Mouse (Mus musculus) MEL (cell line): Measurements from ENCODE around the gene Tmem214. TPM values are rescaled to one million over a fixed set of nuclear protein-coding genes. Genes with fewer than 3 reads are reported as not detected.

Source experiments
- DNase-seq: peaks from one replicate; pipeline ENCODE4 v3.0.0; 2011; ENCODE audit warnings: low read depth, low spot score
- H3K27ac ChIP-seq: 2 replicates; pipeline ENCODE4 v1.5.1; 2012; ENCODE audit warnings: low read depth, mild to moderate bottlenecking, control low read depth, low read length, moderate library complexity; ENCODE audit not compliant: control insufficient read depth
- H3K27me3 ChIP-seq, 2 experiments: fragments of 150-350 bp in 1 of 2; sonication (generic) in 1 of 2; 2 replicates each; pipeline ENCODE4 v1.6.1; 2012; ENCODE audit warnings: low read length in 2 of 2, mild to moderate bottlenecking in 2 of 2, improper control_type of control experiment in 1 of 2, moderate library complexity in 1 of 2; ENCODE audit not compliant: insufficient read depth in 2 of 2, control insufficient read depth in 1 of 2
- H3K36me3 ChIP-seq, 2 experiments: 2 replicates each; pipeline ENCODE4 v1.6.1; 2012 to 2014; ENCODE audit warnings: low read length in 2 of 2, improper control_type of control experiment in 1 of 2, inconsistent platforms in 1 of 2, mild to moderate bottlenecking in 1 of 2; ENCODE audit not compliant: insufficient read depth in 2 of 2, control insufficient read depth in 1 of 2
- H3K4me1 ChIP-seq, 2 experiments: fragments of 150-350 bp in 1 of 2; sonication (generic) in 1 of 2; 2 replicates each; pipeline ENCODE4 v1.6.1; 2012; ENCODE audit warnings: low read length in 2 of 2, improper control_type of control experiment in 1 of 2, mild to moderate bottlenecking in 1 of 2; ENCODE audit not compliant: insufficient read depth in 2 of 2, control insufficient read depth in 1 of 2
- H3K4me3 ChIP-seq, 2 experiments: fragments of 150-350 bp in 1 of 2; sonication (generic) in 1 of 2; 2 replicates each; pipeline ENCODE4 v1.5.1; 2012; ENCODE audit warnings: low read depth in 2 of 2, low read length in 2 of 2, mild to moderate bottlenecking in 2 of 2, moderate library complexity in 2 of 2, control low read depth in 1 of 2, improper control_type of control experiment in 1 of 2; ENCODE audit not compliant: control insufficient read depth in 1 of 2, insufficient read depth in 1 of 2
- H3K79me2 ChIP-seq: 2 replicates; pipeline ENCODE4 v1.6.1; 2012; ENCODE audit warnings: mild to moderate bottlenecking, low read length, moderate library complexity; ENCODE audit not compliant: control insufficient read depth, poor library complexity, insufficient read depth
- H3K9ac ChIP-seq: 2 replicates; pipeline ENCODE4 v1.6.1; 2012; ENCODE audit warnings: low read depth, mild to moderate bottlenecking, control low read depth, low read length, moderate library complexity; ENCODE audit not compliant: control insufficient read depth, poor library complexity, severe bottlenecking
- H3K9me3 ChIP-seq: fragments of 150-350 bp; sonication (generic); replicated peaks from 2 replicates; pipeline ENCODE4 v1.6.1; 2012; ENCODE audit warnings: mild to moderate bottlenecking, low read length, improper control_type of control experiment, moderate library complexity; ENCODE audit not compliant: insufficient read depth
- BHLHE40 ChIP-seq: IDR thresholded peaks from 2 replicates; pipeline ENCODE4 v1.6.1; 2012; ENCODE audit warnings: low read depth, mild to moderate bottlenecking, inconsistent platforms, low read length, improper control_type of control experiment, borderline replicate concordance
- CHD1 ChIP-seq: IDR thresholded peaks from 2 replicates; pipeline ENCODE4 v1.6.1; 2012; ENCODE audit warnings: low read depth, mild to moderate bottlenecking, inconsistent platforms, low read length, improper control_type of control experiment
- CHD2 ChIP-seq: IDR thresholded peaks from 2 replicates; pipeline ENCODE4 v1.6.1; 2011; ENCODE audit warnings: low read length, improper control_type of control experiment
- CTCF ChIP-seq, 3 experiments: IDR thresholded peaks in 2 of 3; conservative IDR thresholded peaks in 1 of 3; 2 replicates each; pipeline ENCODE4 v1.5.1; 2011 to 2012; ENCODE audit warnings: low read length in 3 of 3, low read depth in 2 of 3, mild to moderate bottlenecking in 2 of 3, improper control_type of control experiment in 1 of 3, inconsistent platforms in 1 of 3, mixed read lengths in 1 of 3, moderate library complexity in 1 of 3; ENCODE audit not compliant: control insufficient read depth in 1 of 3, insufficient read depth in 1 of 3, poor library complexity in 1 of 3, severe bottlenecking in 1 of 3
- E2F4 ChIP-seq: IDR thresholded peaks from 2 replicates; pipeline ENCODE4 v1.6.1; 2011; ENCODE audit warnings: low read depth, low read length, improper control_type of control experiment, borderline replicate concordance
- ELF1 ChIP-seq: IDR thresholded peaks from 2 replicates; pipeline ENCODE4 v1.6.1; 2014; ENCODE audit warnings: low read depth, mild to moderate bottlenecking, inconsistent platforms, low read length, improper control_type of control experiment, moderate library complexity
- EP300 ChIP-seq, 2 experiments: IDR thresholded peaks; 2 replicates each; pipeline ENCODE4 v1.6.1; 2011; ENCODE audit warnings: improper control_type of control experiment in 2 of 2, low read length in 2 of 2, low read depth in 1 of 2, mild to moderate bottlenecking in 1 of 2
- ETS1 ChIP-seq: IDR thresholded peaks from 2 replicates; pipeline ENCODE4 v1.6.1; 2012; ENCODE audit warnings: low read depth, mild to moderate bottlenecking, inconsistent platforms, low read length, improper control_type of control experiment, moderate library complexity
- GABPA ChIP-seq: IDR thresholded peaks from 2 replicates; pipeline ENCODE4 v1.6.1; 2012; ENCODE audit warnings: low read depth, mild to moderate bottlenecking, inconsistent platforms, low read length, improper control_type of control experiment, moderate library complexity
- GATA1 ChIP-seq: IDR thresholded peaks from 2 replicates; pipeline ENCODE4 v1.6.1; 2011; ENCODE audit warnings: low read depth, low read length, improper control_type of control experiment
- HCFC1 ChIP-seq: IDR thresholded peaks from 2 replicates; pipeline ENCODE4 v1.6.1; 2012; ENCODE audit warnings: low read depth, mild to moderate bottlenecking, inconsistent platforms, low read length, improper control_type of control experiment, moderate library complexity
- JUND ChIP-seq: IDR thresholded peaks from 2 replicates; pipeline ENCODE4 v1.6.1; 2011; ENCODE audit warnings: low read depth, mild to moderate bottlenecking, improper control_type of control experiment, low read length
- KAT2A ChIP-seq: conservative IDR thresholded peaks from 2 replicates; pipeline ENCODE4 v1.6.1; 2012; ENCODE audit warnings: low read depth, low read length, improper control_type of control experiment, inconsistent platforms
- MAFK ChIP-seq: IDR thresholded peaks from 2 replicates; pipeline ENCODE4 v1.6.1; 2011; ENCODE audit warnings: low read depth, mild to moderate bottlenecking, low read length, improper control_type of control experiment, borderline replicate concordance
- MAX ChIP-seq: IDR thresholded peaks from 2 replicates; pipeline ENCODE4 v1.6.1; 2011; ENCODE audit warnings: low read length, improper control_type of control experiment
- MAZ ChIP-seq: IDR thresholded peaks from 2 replicates; pipeline ENCODE4 v1.6.1; 2012; ENCODE audit warnings: low read depth, mild to moderate bottlenecking, inconsistent platforms, low read length, improper control_type of control experiment
- MEF2A ChIP-seq: IDR thresholded peaks from 2 replicates; pipeline ENCODE4 v1.6.1; 2014; ENCODE audit warnings: low read depth, mild to moderate bottlenecking, inconsistent platforms, low read length, improper control_type of control experiment; ENCODE audit not compliant: poor library complexity, insufficient replicate concordance, severe bottlenecking; ENCODE audit errors: extremely low read depth
- MXI1 ChIP-seq: IDR thresholded peaks from 2 replicates; pipeline ENCODE4 v1.6.1; 2011; ENCODE audit warnings: mild to moderate bottlenecking, low read depth, low read length, improper control_type of control experiment
- MYB ChIP-seq: IDR thresholded peaks from 2 replicates; pipeline ENCODE4 v1.6.1; 2011; ENCODE audit warnings: mild to moderate bottlenecking, low read depth, low read length, improper control_type of control experiment
- MYC ChIP-seq: IDR thresholded peaks from 2 replicates; pipeline ENCODE4 v1.6.1; 2011; ENCODE audit warnings: low read depth, mild to moderate bottlenecking, low read length, improper control_type of control experiment, moderate library complexity
- NELFE ChIP-seq: IDR thresholded peaks from 2 replicates; pipeline ENCODE4 v1.6.1; 2011; ENCODE audit warnings: low read depth, low read length, improper control_type of control experiment
- NRF1 ChIP-seq: IDR thresholded peaks from 2 replicates; pipeline ENCODE4 v1.6.1; 2014; ENCODE audit warnings: low read depth, mild to moderate bottlenecking, inconsistent platforms, low read length, improper control_type of control experiment, moderate library complexity; ENCODE audit not compliant: poor library complexity, insufficient read depth, severe bottlenecking
- POLR2A ChIP-seq, 2 experiments: IDR thresholded peaks; 2 replicates each; pipeline ENCODE4 v1.6.1; 2011 to 2012; ENCODE audit warnings: low read length in 2 of 2, mild to moderate bottlenecking in 2 of 2, control low read depth in 1 of 2, improper control_type of control experiment in 1 of 2, low read depth in 1 of 2, moderate library complexity in 1 of 2; ENCODE audit not compliant: control insufficient read depth in 1 of 2, insufficient read depth in 1 of 2, poor library complexity in 1 of 2
- POLR2AphosphoS2 ChIP-seq: IDR thresholded peaks from 2 replicates; pipeline ENCODE4 v1.6.1; 2011; ENCODE audit warnings: low read length, improper control_type of control experiment
- POLR2AphosphoS5 ChIP-seq: IDR thresholded peaks from 2 replicates; pipeline ENCODE4 v1.6.1; 2012; ENCODE audit warnings: low read depth, borderline replicate concordance, mild to moderate bottlenecking, inconsistent platforms, low read length, moderate library complexity, mixed read lengths
- RAD21 ChIP-seq: IDR thresholded peaks from 2 replicates; pipeline ENCODE4 v1.6.1; 2011; ENCODE audit warnings: mild to moderate bottlenecking, low read depth, low read length, improper control_type of control experiment
- RCOR1 ChIP-seq: IDR thresholded peaks from 2 replicates; pipeline ENCODE4 v1.6.1; 2012; ENCODE audit warnings: low read depth, mild to moderate bottlenecking, inconsistent platforms, low read length, improper control_type of control experiment
- SIN3A ChIP-seq: IDR thresholded peaks from 2 replicates; pipeline ENCODE4 v1.6.1; 2012; ENCODE audit warnings: low read length, improper control_type of control experiment, inconsistent platforms
- SMC3 ChIP-seq: IDR thresholded peaks from 2 replicates; pipeline ENCODE4 v1.6.1; 2011; ENCODE audit warnings: low read depth, low read length, improper control_type of control experiment
- TAL1 ChIP-seq: IDR thresholded peaks from 2 replicates; pipeline ENCODE4 v1.6.1; 2012; ENCODE audit warnings: mild to moderate bottlenecking, inconsistent platforms, low read length, moderate library complexity, mixed read lengths
- TBP ChIP-seq: IDR thresholded peaks from 2 replicates; pipeline ENCODE4 v1.8.0; 2011; ENCODE audit warnings: low read depth, low read length, improper control_type of control experiment
- UBTF ChIP-seq: IDR thresholded peaks from 2 replicates; pipeline ENCODE4 v1.6.1; 2012; ENCODE audit warnings: low read depth, mild to moderate bottlenecking, inconsistent platforms, low read length, improper control_type of control experiment, moderate library complexity, borderline replicate concordance; ENCODE audit not compliant: insufficient read depth
- USF1 ChIP-seq: IDR thresholded peaks from 2 replicates; pipeline ENCODE4 v1.6.1; 2014; ENCODE audit warnings: low read depth, mild to moderate bottlenecking, inconsistent platforms, low read length, improper control_type of control experiment, moderate library complexity
- USF2 ChIP-seq, 2 experiments: IDR thresholded peaks; 2 replicates each; pipeline ENCODE4 v1.6.1; 2011 to 2012; ENCODE audit warnings: improper control_type of control experiment in 2 of 2, low read length in 2 of 2, borderline replicate concordance in 1 of 2, inconsistent platforms in 1 of 2, low read depth in 1 of 2, mild to moderate bottlenecking in 1 of 2; ENCODE audit not compliant: insufficient read depth in 1 of 2
- ZC3H11A ChIP-seq: IDR thresholded peaks from 2 replicates; pipeline ENCODE4 v1.6.1; 2012; ENCODE audit warnings: low read depth, mild to moderate bottlenecking, inconsistent platforms, low read length, improper control_type of control experiment
- ZKSCAN1 ChIP-seq: IDR thresholded peaks from 2 replicates; pipeline ENCODE4 v1.6.1; 2012; ENCODE audit warnings: low read depth, mild to moderate bottlenecking, inconsistent platforms, low read length, improper control_type of control experiment, moderate library complexity
- ZMIZ1 ChIP-seq: IDR thresholded peaks from 2 replicates; pipeline ENCODE4 v1.6.1; 2012; ENCODE audit warnings: low read depth, mild to moderate bottlenecking, inconsistent platforms, low read length, improper control_type of control experiment, moderate library complexity
- polyA plus RNA-seq, 2 experiments: library from polyadenylated mRNA; stranded (reverse) in 1 of 2; unstranded in 1 of 2; fragments of >175 nt in 1 of 2; fragments of >200 nt in 1 of 2; gene quantifications; 2 replicates each; pipeline versions ENCODE4 v1.2.1 to v1.2.4; 2012; ENCODE audit warnings: low replicate concordance in 2 of 2, low read depth in 1 of 2; ENCODE audit not compliant: insufficient read length in 2 of 2, insufficient read depth in 1 of 2, missing spikeins in 1 of 2
- total RNA-seq: library from RNA; depleted of rRNA; stranded (reverse); fragments of 300-350 nt; gene quantifications from 2 replicates; pipeline ENCODE4 v1.2.3, GENCODE M21; 2012

Tmem214 gene
- total and polyA plus RNA-seq, 3 experiments: 50.5 to 170 (median 101) TPM

DNA sequence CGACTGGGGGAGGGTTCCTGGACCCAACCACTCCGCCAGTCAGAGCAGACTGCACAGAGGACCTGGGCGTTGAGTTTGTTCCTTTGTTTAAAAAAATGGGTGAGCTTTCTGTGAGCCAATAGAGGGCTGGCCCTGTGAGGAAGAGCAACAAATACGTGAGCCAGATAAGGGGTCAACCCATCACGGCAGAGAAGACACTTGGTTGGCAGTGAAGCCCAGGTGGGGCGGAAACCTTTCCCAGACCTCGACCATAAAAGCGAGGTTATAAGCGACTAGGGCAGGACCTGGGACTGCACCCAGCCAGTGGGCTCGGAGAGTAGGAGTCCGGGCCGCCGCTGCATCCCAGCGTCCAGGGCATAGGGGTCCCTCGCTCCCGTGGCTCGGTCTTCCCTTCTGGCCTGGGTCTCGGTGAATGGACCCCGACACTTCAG lies 19.5 kb downstream of the Tmem214 start:
- H3K9ac ChIP-seq: peak overlapping the region; percentile 66
- H3K36me3 ChIP-seq: peaks cover 0 to 12% of the 10 kb centered on the region in 2 experiments; a peak in 1 of 4 replicates
- peak overlapping the region; percentile 50 to 72 for H3K4me3 ChIP-seq
- peaks cover 5% of the 10 kb centered on the region; the same call in 1 of the 2 replicates for H3K79me2 ChIP-seq
- DNase-seq: peak; percentile 99
- no peaks in the 10 kb centered on the region for H3K9me3 ChIP-seq
- H3K27me3 ChIP-seq: no peaks in the 10 kb centered on the region
- peaks cover 0 to 10% of the 10 kb centered on the region in 2 experiments; a peak in 2 of 4 replicates for H3K4me1 ChIP-seq
- peak overlapping the region; percentile 60 for H3K27ac ChIP-seq
- TF ChIP-seq TAL1: no peak
- no peak; the same call in 1 of the 2 replicates for TF ChIP-seq POLR2AphosphoS2
- TF ChIP-seq SMC3: no peak
- TF ChIP-seq MYC: no peak
- TF ChIP-seq NRF1: no peak
- peak; percentile 18; the same call in 1 of the 2 replicates for TF ChIP-seq ETS1
- 0 out of 2 replicates have a peak, but pooled peaks have one; percentile 11 for TF ChIP-seq MAZ
- no peak for TF ChIP-seq CHD1
- no peak for TF ChIP-seq E2F4
- peak; percentile 96 to 99 for TF ChIP-seq POLR2A (IDR thresholded peaks at IDR 0.05; ENCODE audit: control insufficient read depth in 1 of 2, insufficient read depth in 1 of 2, low read depth in 1 of 2, low read length in 2 of 2, poor library complexity in 1 of 2)
- TF ChIP-seq HCFC1: peak; percentile 66; the same call in 1 of the 2 replicates
- TF ChIP-seq MXI1: no peak; the same call in none of the 2 replicates
- TF ChIP-seq UBTF: no peak
- TF ChIP-seq MAX: no peak; the same call in 1 of the 2 replicates
- TF ChIP-seq ZMIZ1: peak; percentile 99
- 0 out of 2 replicates have a peak, but pooled peaks have one; percentile 9 for TF ChIP-seq USF1
- TF ChIP-seq MYB: no peak
- TF ChIP-seq GABPA: no peak
- no peak for TF ChIP-seq BHLHE40
- peak; percentile 97 for TF ChIP-seq NELFE
- no peak for TF ChIP-seq ZKSCAN1
- no peak for TF ChIP-seq ZC3H11A
- peak; percentile 84; the same call in 1 of the 2 replicates for TF ChIP-seq TBP
- no peak for TF ChIP-seq MAFK
- no peak for TF ChIP-seq KAT2A
- 0 out of 2 replicates have a peak, but pooled peaks have one; percentile 21 for TF ChIP-seq MEF2A
- TF ChIP-seq EP300 (IDR thresholded peaks at IDR 0.05; ENCODE audit: low read depth in 1 of 2, low read length in 2 of 2): no peak
- no peak for TF ChIP-seq CHD2
- TF ChIP-seq SIN3A: peak; percentile 73
- TF ChIP-seq JUND: no peak
- peak; percentile 90 for TF ChIP-seq GATA1
- TF ChIP-seq CTCF (IDR thresholded peaks at IDR 0.05 in 2 of 3, conservative IDR thresholded peaks at IDR 0.05 in 1 of 3; ENCODE audit: control insufficient read depth in 1 of 3, insufficient read depth in 1 of 3, low read depth in 2 of 3, low read length in 3 of 3, poor library complexity in 1 of 3, severe bottlenecking in 1 of 3): no peak
- TF ChIP-seq ELF1: peak; percentile 66
- TF ChIP-seq POLR2AphosphoS5: peak; percentile 18; the same call in 1 of the 2 replicates
- TF ChIP-seq RAD21: no peak
- no peak for TF ChIP-seq USF2 (IDR thresholded peaks at IDR 0.05; ENCODE audit: borderline replicate concordance in 1 of 2, insufficient read depth in 1 of 2, low read depth in 1 of 2, low read length in 2 of 2)
- no peak for TF ChIP-seq RCOR1
